ENCODE assay signal across 1 mouse cellular context in the genomic region with DNA sequence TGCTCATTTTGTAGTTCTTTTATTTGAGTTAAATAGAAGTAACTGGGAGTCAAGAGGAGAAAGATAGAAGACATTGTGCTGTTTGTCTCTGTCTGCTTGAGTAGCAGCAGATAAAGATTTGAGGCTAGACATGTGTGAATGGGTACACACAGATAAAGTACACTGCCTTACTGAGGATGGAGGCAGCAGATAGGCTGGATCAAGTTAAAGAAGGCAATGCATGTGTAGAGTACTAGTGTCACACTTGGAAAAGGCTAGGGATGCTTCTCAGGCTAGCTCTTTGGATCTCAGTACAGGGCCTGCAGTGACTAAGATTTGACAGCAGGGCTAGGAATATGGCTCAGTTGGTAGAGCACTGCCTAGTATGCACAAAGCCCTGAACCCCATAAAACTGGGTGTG.
A peak's percentile ranks its signal among the peaks of the same experiment; 100 is the strongest.
TF ChIP-seq lines count a peak whose summit lies in the region.

No protein-coding gene starts in this region.

TF ChIP-seq in MEL, 35 proteins besides CTCF, POLR2A, EP300 and RAD21 (continued from another document):
- TF ChIP-seq HCFC1 (IDR thresholded peaks at IDR 0.05; ENCODE audit: low read depth, low read length) (no peak), TAL1 (IDR thresholded peaks at IDR 0.05; ENCODE audit: low read length) (peak; percentile 64), ZC3H11A (IDR thresholded peaks at IDR 0.05; ENCODE audit: low read depth, low read length) (no peak), SMC3 (IDR thresholded peaks at IDR 0.05; ENCODE audit: low read depth, low read length) (no peak), GATA1 (IDR thresholded peaks at IDR 0.05; ENCODE audit: low read depth, low read length) (peak; percentile 87), MXI1 (IDR thresholded peaks at IDR 0.05; ENCODE audit: low read depth, low read length) (no peak; the same call in 1 of the 2 replicates), KAT2A (conservative IDR thresholded peaks at IDR 0.05; ENCODE audit: low read depth, low read length) (no peak), RCOR1 (IDR thresholded peaks at IDR 0.05; ENCODE audit: low read depth, low read length) (peak; percentile 73; the same call in 1 of the 2 replicates), UBTF (IDR thresholded peaks at IDR 0.05; ENCODE audit: borderline replicate concordance, insufficient read depth, low read depth, low read length) (no peak), POLR2AphosphoS2 (IDR thresholded peaks at IDR 0.05; ENCODE audit: low read length) (no peak), MAX (IDR thresholded peaks at IDR 0.05; ENCODE audit: low read length) (0 out of 2 replicates have a peak, but pooled peaks have one; percentile 16), MYB (IDR thresholded peaks at IDR 0.05; ENCODE audit: low read depth, low read length) (no peak), MAFK (IDR thresholded peaks at IDR 0.05; ENCODE audit: borderline replicate concordance, low read depth, low read length) (no peak), CHD1 (IDR thresholded peaks at IDR 0.05; ENCODE audit: low read depth, low read length) (no peak), MEF2A (IDR thresholded peaks at IDR 0.05; ENCODE audit: extremely low read depth, insufficient replicate concordance, low read depth, low read length, poor library complexity, severe bottlenecking) (no peak), ZNF384 (IDR thresholded peaks at IDR 0.05; ENCODE audit: low read depth, low read length) (no peak), JUND (IDR thresholded peaks at IDR 0.05; ENCODE audit: low read depth, low read length) (no peak)
